ENCODE assay signal across 8 mouse cellular contexts in the genomic region with DNA sequence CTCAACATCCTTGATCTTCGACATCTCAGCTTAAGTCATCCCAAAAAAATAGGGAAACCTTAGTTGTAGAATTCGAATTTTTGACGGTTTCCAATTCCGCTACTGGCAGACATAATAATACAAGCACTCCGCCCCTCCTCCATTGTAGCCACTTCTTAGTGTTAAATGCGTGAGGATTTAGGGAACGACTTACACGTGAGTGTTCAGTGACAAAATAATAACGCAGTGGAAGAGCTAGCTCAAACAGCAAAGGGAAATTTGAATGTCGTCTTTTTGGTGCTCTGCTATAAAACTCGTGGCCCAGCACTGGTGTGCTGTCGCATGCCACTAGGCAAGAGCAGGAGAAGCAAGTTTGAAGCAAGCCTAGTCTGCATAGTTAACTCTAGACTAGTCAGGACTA. TPM values are rescaled to one million over a fixed set of nuclear protein-coding genes. Genes with fewer than 3 reads are reported as not detected.
DNase-seq lines count a peak whose midpoint lies in the region; ATAC-seq and TF ChIP-seq lines count a peak whose summit lies in the region.

No protein-coding gene starts in this region.

- H3K4me2 ChIP-seq in kidney, embryonic 14.5 days (replicated peaks; ENCODE audit: low read depth, low read length) = peak overlapping the region; percentile 53
- peak overlapping the region; percentile 55 for H3K4me2 ChIP-seq in hindbrain, embryonic 14.5 days (replicated peaks)
- peak overlapping the region; percentile 49 for H3K4me2 ChIP-seq in midbrain, postnatal 0 days (ENCODE audit: low read depth, low read length, poor library complexity, severe bottlenecking)

- TF ChIP-seq CTCF in midbrain, postnatal 0 days (IDR thresholded peaks at IDR 0.05) = no peak

- H3K4me1 ChIP-seq in kidney, embryonic 14.5 days (ENCODE audit: control insufficient read depth, insufficient read depth, low read length) = no peaks in the 10 kb centered on the region
- no peaks in the 10 kb centered on the region for H3K4me1 ChIP-seq in hindbrain, embryonic 14.5 days (replicated peaks; ENCODE audit: control insufficient read depth, insufficient read depth, low read length)
- no peaks in the 10 kb centered on the region for H3K4me1 ChIP-seq in midbrain, postnatal 0 days (ENCODE audit: insufficient read depth, low read length)

- no peaks in the 10 kb centered on the region for H3K9me3 ChIP-seq in kidney, embryonic 14.5 days (ENCODE audit: control insufficient read depth, low read length)
- H3K9me3 ChIP-seq in hindbrain, embryonic 14.5 days (ENCODE audit: control insufficient read depth, low read length) = no peaks in the 10 kb centered on the region
- H3K9me3 ChIP-seq in midbrain, postnatal 0 days (ENCODE audit: low read length) = no peaks in the 10 kb centered on the region

- WGBS in kidney, embryonic 14.5 days = 22% methylated on average over 12 of the region's 12 CpGs
- WGBS in hindbrain, embryonic 14.5 days = 20% methylated on average over 12 of the region's 12 CpGs
- WGBS in midbrain, postnatal 0 days = 26% methylated on average over 12 of the region's 12 CpGs

- H3K27ac ChIP-seq in kidney, embryonic 14.5 days (ENCODE audit: low read depth, low read length) = no peak overlapping the region
- H3K27ac ChIP-seq in hindbrain, embryonic 14.5 days = no peak overlapping the region
- H3K27ac ChIP-seq in midbrain, postnatal 0 days (ENCODE audit: low read depth, low read length) = no peak overlapping the region

- peak overlapping the region; percentile 58; the same call in 1 of the 2 replicates for H3K9ac ChIP-seq in kidney, embryonic 14.5 days (ENCODE audit: low read depth, low read length)
- peak overlapping the region; percentile 60 for H3K9ac ChIP-seq in hindbrain, embryonic 14.5 days
- H3K9ac ChIP-seq in midbrain, postnatal 0 days (replicated peaks; ENCODE audit: low read length, poor library complexity, severe bottlenecking) = peak overlapping the region; percentile 65; the same call in 1 of the 2 replicates

- H3K36me3 ChIP-seq in kidney, embryonic 14.5 days (ENCODE audit: control insufficient read depth, insufficient read depth, low read length) = no peaks in the 10 kb centered on the region
- H3K36me3 ChIP-seq in hindbrain, embryonic 14.5 days (replicated peaks; ENCODE audit: control insufficient read depth, insufficient read depth) = no peaks in the 10 kb centered on the region
- no peaks in the 10 kb centered on the region for H3K36me3 ChIP-seq in midbrain, postnatal 0 days (ENCODE audit: insufficient read depth, low read length)

- ATAC-seq in kidney, embryonic 14.5 days (ENCODE audit: low FRiP score, low TSS enrichment) = no peak
- ATAC-seq in hindbrain, embryonic 14.5 days (ENCODE audit: low FRiP score) = no peak
- ATAC-seq in midbrain, postnatal 0 days (ENCODE audit: low FRiP score) = no peak

- no peaks in the 10 kb centered on the region for H3K27me3 ChIP-seq in kidney, embryonic 14.5 days (ENCODE audit: control insufficient read depth, insufficient read depth, low read length)
- 0 out of 2 replicates have a peak, but pooled peaks cover 3% of the 10 kb centered on the region for H3K27me3 ChIP-seq in hindbrain, embryonic 14.5 days (ENCODE audit: control insufficient read depth, insufficient read depth, low read length)
- peaks cover 5% of the 10 kb centered on the region; the same call in 1 of the 2 replicates for H3K27me3 ChIP-seq in midbrain, postnatal 0 days (ENCODE audit: insufficient read depth, low read length)

- DNase-seq in kidney, adult 18-20 months = no peak
- DNase-seq in brain, adult 2 months (ENCODE audit: low read depth, low spot score) = peak; percentile 10
- DNase-seq in hindbrain, embryonic 14.5 days (ENCODE audit: low spot score) = peak; percentile 27
- DNase-seq in midbrain, postnatal 0 days (ENCODE audit: low spot score) = peak; percentile 10
- DNase-seq in left cerebral cortex, adult 8-10 months (ENCODE audit: low spot score in 2 of 2) = no peak
- no peak for DNase-seq in thymus, postnatal 4 days
- no peak for DNase-seq in adrenal gland, adult 8-10 months

- peak overlapping the region; percentile 59 for H3K4me3 ChIP-seq in kidney, embryonic 14.5 days (ENCODE audit: low read length)
- H3K4me3 ChIP-seq in hindbrain, embryonic 14.5 days (replicated peaks; ENCODE audit: low read length) = peak overlapping the region; percentile 51
- H3K4me3 ChIP-seq in midbrain, postnatal 0 days (ENCODE audit: low read depth, low read length) = peak overlapping the region; percentile 53

RNA-seq across cellular contexts. Expression of a gene that starts 1.1 kb away (rescaled TPM):
- 47.4 and 58.2 TPM in 2 replicates for polyA plus RNA-seq in kidney, embryonic 14.5 days (2014; fragmentation: Nextera tagmentation; extraction: Ambion mirVana)
- 89.4 and 98.9 TPM in 2 replicates for polyA plus RNA-seq in hindbrain, embryonic 14.5 days (2014; fragmentation: Nextera tagmentation; extraction: Ambion mirVana)
- total RNA-seq in midbrain, postnatal 0 days (2014; rRNA removed) = 52.5 and 57.8 TPM in 2 replicates
- 91.3 and 94.8 TPM in 2 replicates for polyA plus RNA-seq in midbrain, postnatal 0 days (2015; fragmentation: Nextera tagmentation; extraction: Ambion mirVana)
- total RNA-seq in left cerebral cortex, adult 8-10 months (2022) = 10 to 100 TPM; 70.4 to 87.2 (median 75.8) TPM
- total RNA-seq in adrenal gland, adult 8-10 months (2022) = 10 to 100 TPM; 18.5 to 32.8 (median 23.6) TPM

Comparison
In these comparisons a context has a peak if more than half of its experiments do, and no peak if none do; other contexts are left out.
1. DNase-seq: peak in brain, adult 2 months (single experiment), hindbrain, embryonic 14.5 days (single experiment) and midbrain, postnatal 0 days (single experiment); none in kidney, adult 18-20 months (single experiment), left cerebral cortex, adult 8-10 months (0 of 2), thymus, postnatal 4 days (single experiment) and adrenal gland, adult 8-10 months (single experiment).
2. Peak in every context shown above with its lines, with median percentiles within 50 percentile points of each other: H3K4me2 ChIP-seq, H3K4me3 ChIP-seq and H3K9ac ChIP-seq.